Mouse (Mus musculus) neural tube, embryonic 15.5 days (tissue): ENCODE data around the gene Mid2. TPM values are rescaled to one million over a fixed set of nuclear protein-coding genes. Genes with fewer than 3 reads are reported as not detected.

Experiments
- ATAC-seq: fragments of 200-750 bp; cut with Nextera tagmentation; 2 replicates; pipeline ENCODE4 v1.8.0; 2017; ENCODE audit warnings: mild to moderate bottlenecking, moderate TSS enrichment, moderate library complexity; ENCODE audit not compliant: low FRiP score
- H3K27ac ChIP-seq: fragments of 300-500 bp; sonication (generic); replicated peaks from 2 replicates; pipeline ENCODE4 v1.5.1; 2015; ENCODE audit warnings: mild to moderate bottlenecking, inconsistent platforms
- H3K27me3 ChIP-seq: fragments of 300-500 bp; sonication (generic); replicated peaks from 2 replicates; pipeline ENCODE4 v1.6.1; 2015; ENCODE audit warnings: inconsistent platforms
- H3K36me3 ChIP-seq: fragments of 300-500 bp; sonication (generic); 2 replicates; pipeline ENCODE4 v1.6.1; 2015; ENCODE audit warnings: inconsistent platforms
- H3K4me1 ChIP-seq: fragments of 300-500 bp; sonication (generic); 2 replicates; pipeline ENCODE4 v1.6.1; 2015; ENCODE audit warnings: inconsistent platforms
- H3K4me2 ChIP-seq: fragments of 300-500 bp; sonication (generic); 2 replicates; pipeline ENCODE4 v1.6.1; 2015; ENCODE audit warnings: inconsistent platforms, mild to moderate bottlenecking, moderate library complexity
- H3K4me3 ChIP-seq: fragments of 300-500 bp; sonication (generic); replicated peaks from 2 replicates; pipeline ENCODE4 v1.5.1; 2015; ENCODE audit warnings: mild to moderate bottlenecking, inconsistent platforms
- H3K9ac ChIP-seq: fragments of 300-500 bp; sonication (generic); replicated peaks from 2 replicates; pipeline ENCODE4 v1.6.1; 2015; ENCODE audit warnings: mild to moderate bottlenecking, inconsistent platforms
- H3K9me3 ChIP-seq: fragments of 300-500 bp; sonication (generic); replicated peaks from 2 replicates; pipeline ENCODE4 v1.6.1; 2016; ENCODE audit warnings: inconsistent platforms
- WGBS: fragments of 180-500 bp; shearing (Covaris S2); methylation state at CpG from one replicate; pipeline ENCODE4 v1.1.7; 2015; ENCODE audit warnings: mixed read lengths; 5-methylcytosine and 5-hydroxymethylcytosine counted together
- polyA plus RNA-seq: library from polyadenylated mRNA; unstranded; fragments of >200 nt; fragmentation: Nextera tagmentation; extraction: Ambion mirVana; gene quantifications from 2 replicates; pipeline ENCODE4 v1.2.1, GENCODE M21; 2015

The Mid2 gene
- polyA plus RNA-seq, 1 experiment from 2014 or later = 6.3 TPM

DNA sequence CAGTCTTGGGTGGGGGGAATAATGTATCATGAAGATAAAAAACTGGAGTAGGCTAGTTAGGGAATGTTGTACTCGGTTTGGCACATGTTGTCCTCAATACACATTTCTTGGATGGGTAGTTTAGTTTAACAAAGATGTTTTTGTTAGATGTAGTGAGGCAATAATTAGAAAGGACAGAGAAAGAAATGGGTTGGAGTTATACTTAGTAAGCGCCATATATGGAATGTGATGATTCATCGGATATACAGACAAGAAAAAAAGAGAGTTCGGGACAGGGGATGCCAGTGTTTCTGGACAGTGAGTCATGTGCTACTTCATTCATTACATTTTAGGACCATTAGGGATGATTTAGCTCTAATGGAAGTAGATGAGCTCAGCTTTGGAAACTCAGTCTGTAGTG is 41.7 kb downstream of the Mid2 start:
- WGBS = 83% methylated on average over 4 of the region's 4 CpGs
- Histone ChIP-seq H3K27me3 (peaks cover 6% of the 10 kb centered on the region; the same call in 1 of the 2 replicates), H3K4me2 (no peak overlapping the region), H3K36me3 (no peaks in the 10 kb centered on the region), H3K4me3 (no peak overlapping the region), H3K27ac (no peak overlapping the region), H3K4me1 (no peaks in the 10 kb centered on the region), H3K9me3 (no peaks in the 10 kb centered on the region), H3K9ac (no peak overlapping the region)
- no peak for ATAC-seq

DNA sequence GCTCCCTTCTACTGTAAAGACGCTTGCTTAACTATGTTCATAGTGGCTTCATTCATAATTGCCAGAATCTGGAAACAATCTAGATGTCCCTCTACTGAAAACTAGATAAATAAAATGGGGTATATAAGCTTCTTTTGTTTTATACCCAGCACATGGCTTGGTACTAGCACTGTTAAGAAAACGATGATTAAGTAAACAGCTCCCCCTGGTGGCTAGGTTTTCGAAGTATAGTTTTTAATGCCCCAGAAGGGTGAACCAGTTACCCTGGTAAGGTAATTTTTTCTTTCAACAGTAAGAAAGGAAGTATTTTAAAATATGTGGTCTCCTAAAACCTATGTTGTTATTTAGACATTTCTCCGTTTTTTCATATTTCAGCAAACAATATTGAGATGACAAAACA is 58.0 kb downstream of the Mid2 start:
- H3K27me3 ChIP-seq = no peaks in the 10 kb centered on the region
- H3K9me3 ChIP-seq = no peaks in the 10 kb centered on the region
- no peaks in the 10 kb centered on the region for H3K4me1 ChIP-seq
- H3K36me3 ChIP-seq = no peaks in the 10 kb centered on the region
- H3K27ac ChIP-seq = no peak overlapping the region
- H3K4me2 ChIP-seq = no peak overlapping the region
- no peak overlapping the region for H3K9ac ChIP-seq
- WGBS = 45% methylated on average over 4 of the region's 4 CpGs
- no peak for ATAC-seq
- H3K4me3 ChIP-seq = no peak overlapping the region

DNA sequence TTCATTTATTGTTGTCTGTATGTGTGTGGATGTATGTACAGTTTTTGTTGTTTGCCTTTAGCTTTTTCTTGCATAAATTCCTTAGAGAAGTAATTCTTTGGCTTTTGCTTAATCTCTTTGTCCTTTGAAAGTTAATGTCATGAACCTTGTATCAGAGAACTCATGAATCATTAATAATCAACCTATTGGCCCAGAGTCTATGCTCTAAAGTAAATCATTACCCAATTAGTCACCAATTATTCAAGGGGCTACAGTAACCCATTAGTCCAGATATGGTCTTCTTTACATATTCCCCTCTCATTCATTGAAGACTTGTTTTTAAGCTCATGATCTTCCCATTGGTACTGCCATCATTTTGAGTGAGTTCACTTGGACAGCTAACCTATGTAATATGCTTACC is 74.6 kb downstream of the Mid2 start:
- Histone ChIP-seq H3K36me3 (no peaks in the 10 kb centered on the region), H3K9me3 (no peaks in the 10 kb centered on the region), H3K4me1 (no peaks in the 10 kb centered on the region), H3K27ac (no peak overlapping the region), H3K9ac (no peak overlapping the region), H3K27me3 (peaks cover 9% of the 10 kb centered on the region; the same call in 1 of the 2 replicates), H3K4me3 (no peak overlapping the region), H3K4me2 (no peak overlapping the region)
- no peak for ATAC-seq

DNA sequence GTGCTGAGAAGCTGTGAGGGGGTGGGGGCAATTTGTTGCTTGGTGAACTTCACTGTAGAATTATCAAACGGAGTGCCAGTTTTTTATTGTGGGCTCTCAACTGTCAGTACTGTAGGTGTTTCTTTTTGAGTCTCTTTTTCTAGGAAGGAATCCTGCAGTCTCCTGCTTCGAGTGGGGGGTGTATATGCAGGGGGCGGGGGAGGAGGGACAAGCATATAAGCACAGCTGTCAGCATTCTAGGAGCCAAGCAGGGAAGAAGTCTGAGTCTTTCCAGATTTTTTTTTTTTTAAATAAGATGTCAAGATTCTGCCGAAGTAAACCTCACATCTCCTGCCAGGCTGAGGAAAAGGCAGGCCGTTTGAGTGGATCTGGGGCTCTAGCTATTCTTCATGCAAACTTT is 78.8 kb downstream of the Mid2 start:
- H3K9ac ChIP-seq = no peak overlapping the region
- no peaks in the 10 kb centered on the region for H3K36me3 ChIP-seq
- H3K27ac ChIP-seq = no peak overlapping the region
- ATAC-seq = no peak
- 53% methylated on average over 5 of the region's 5 CpGs for WGBS
- no peaks in the 10 kb centered on the region for H3K4me1 ChIP-seq
- no peaks in the 10 kb centered on the region for H3K9me3 ChIP-seq
- H3K27me3 ChIP-seq = peaks cover 6% of the 10 kb centered on the region; the same call in 1 of the 2 replicates
- no peak overlapping the region for H3K4me2 ChIP-seq
- H3K4me3 ChIP-seq = no peak overlapping the region

DNA sequence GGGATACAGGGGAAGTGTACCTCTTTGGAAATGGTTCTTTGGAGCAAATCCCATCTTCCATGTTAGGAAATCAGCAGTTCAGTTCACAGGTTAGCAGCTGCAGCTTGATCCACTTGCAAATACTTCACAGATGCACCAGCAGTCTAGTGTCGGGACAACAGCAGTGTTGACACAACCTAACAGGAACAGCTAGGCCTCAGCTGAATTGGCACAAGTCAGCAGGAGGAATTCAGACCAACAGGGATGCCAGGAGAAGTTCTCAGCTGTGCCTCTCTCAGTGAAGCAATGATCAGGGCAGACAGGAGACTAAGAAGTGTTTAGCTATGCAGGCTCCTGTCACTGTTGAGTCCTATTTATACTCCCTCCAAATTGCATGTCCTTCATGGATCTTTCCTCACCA is 105.4 kb downstream of the Mid2 start:
- 79% methylated on average over 1 of the region's 1 CpGs for WGBS
- H3K9ac ChIP-seq = no peak overlapping the region
- H3K9me3 ChIP-seq = no peaks in the 10 kb centered on the region
- no peak overlapping the region for H3K4me3 ChIP-seq
- H3K4me2 ChIP-seq = no peak overlapping the region
- ATAC-seq = no peak
- H3K36me3 ChIP-seq = no peaks in the 10 kb centered on the region
- H3K27ac ChIP-seq = no peak overlapping the region
- H3K4me1 ChIP-seq = no peaks in the 10 kb centered on the region
- H3K27me3 ChIP-seq = 0 out of 2 replicates have a peak, but pooled peaks cover 6% of the 10 kb centered on the region

DNA sequence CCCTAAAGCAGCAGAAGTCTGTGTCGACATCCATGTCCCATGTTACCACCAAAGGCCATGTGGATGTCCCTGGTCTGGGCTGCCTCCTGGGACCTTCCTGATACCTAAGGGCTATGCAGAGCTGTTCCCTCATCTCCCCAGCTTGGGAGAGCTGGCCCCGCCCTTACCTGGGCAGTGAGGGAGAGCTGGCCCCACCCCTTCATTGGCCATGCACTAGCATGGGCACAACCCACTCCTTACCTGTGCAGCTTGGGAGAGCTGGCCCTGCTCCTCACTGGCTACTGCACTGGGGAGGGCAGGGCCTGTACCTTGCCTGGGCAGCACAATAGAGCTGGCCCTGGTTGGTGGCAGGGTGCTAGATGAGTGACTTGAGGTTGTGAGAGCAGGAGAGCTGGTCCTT is 140.9 kb downstream of the Mid2 start:
- no peaks in the 10 kb centered on the region for H3K9me3 ChIP-seq
- no peaks in the 10 kb centered on the region for H3K4me1 ChIP-seq
- H3K27me3 ChIP-seq = 0 out of 2 replicates have a peak, but pooled peaks cover 7% of the 10 kb centered on the region
- H3K36me3 ChIP-seq = no peaks in the 10 kb centered on the region
- H3K27ac ChIP-seq = no peak overlapping the region
- WGBS = 80% methylated on average over 2 of the region's 2 CpGs
- ATAC-seq = no peak
- H3K9ac ChIP-seq = no peak overlapping the region
- H3K4me3 ChIP-seq = no peak overlapping the region
- H3K4me2 ChIP-seq = no peak overlapping the region

DNA sequence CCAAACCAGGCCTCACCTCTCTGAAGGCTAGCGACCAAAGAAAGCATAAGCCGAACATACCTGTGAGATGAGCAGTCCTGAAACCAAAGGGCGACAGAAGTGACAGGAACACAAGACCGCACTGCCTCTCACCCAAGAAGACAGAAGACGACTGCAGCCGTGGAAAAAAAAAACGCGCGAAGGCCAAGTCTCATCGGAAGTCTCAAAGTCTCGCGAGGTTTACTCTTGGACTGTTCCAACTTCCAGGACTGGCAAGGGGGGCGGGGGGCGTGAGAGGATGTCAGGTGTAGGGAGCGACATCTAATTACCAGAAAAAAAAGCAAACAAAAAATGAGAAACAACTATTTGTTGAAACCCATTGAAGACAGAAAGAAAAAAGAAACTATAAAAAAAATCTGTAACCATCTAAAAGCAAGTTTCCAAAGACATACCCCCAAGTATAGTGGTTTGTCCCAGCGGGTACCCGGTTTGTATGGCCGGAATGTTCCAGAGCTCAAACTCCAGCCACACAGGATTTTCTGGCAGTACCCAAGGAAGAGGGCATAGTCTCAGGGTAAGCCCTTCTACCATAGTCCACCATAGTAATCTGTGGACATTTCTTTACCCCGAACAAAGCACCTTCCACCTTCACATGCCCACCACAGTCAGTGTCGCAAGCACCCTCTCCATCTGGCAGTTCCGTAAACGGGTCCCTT is 149.1 kb downstream of the Mid2 start, which contains the start of gene Tex13b:
Gene Tex13b (minus strand): TSS at position 122 of the 695 bp plus-strand sequence.
- H3K4me1 ChIP-seq = no peaks in the 10 kb centered on the region
- H3K36me3 ChIP-seq = no peaks in the 10 kb centered on the region
- no peak for ATAC-seq
- H3K9me3 ChIP-seq = no peaks in the 10 kb centered on the region
- 93% methylated on average over 22 of the region's 22 CpGs for WGBS
- no peak within 1 kb of the TSS for H3K4me2 ChIP-seq
- peaks cover 5% of the 10 kb centered on the region; the same call in 1 of the 2 replicates for H3K27me3 ChIP-seq
- no peak within 1 kb of the TSS for H3K9ac ChIP-seq
- no peak within 1 kb of the TSS for H3K27ac ChIP-seq
- no peak within 1 kb of the TSS for H3K4me3 ChIP-seq

Other genes starting within 250 kb of the Mid2 start
- gene Prps1, start 208.0 kb upstream of the Mid2 start, polyA plus RNA-seq = 87.2 and 88.0 TPM in 2 replicates
- 128 and 132 TPM in 2 replicates for gene Tsc22d3, start 63.9 kb upstream of the Mid2 start, polyA plus RNA-seq
- gene Tex13b, start 148.8 kb downstream of the Mid2 start, polyA plus RNA-seq = not detected in 2 replicates
- gene Vsig1, start 243.0 kb downstream of the Mid2 start, polyA plus RNA-seq = 0.14 TPM in 1 of 2 replicates, not detected in the other